Mouse (Mus musculus): ENCODE results near the gene Agpat4.

The Agpat4 gene

GRCm38 (mm10) chr17:12228001-12228400 lies 109.5 kb downstream of the Agpat4 start:
- DNase-seq (ENCODE audit: low spot score in 2 of 2), result no peak

- no peak for DNase-seq (ENCODE audit: low spot score in 2 of 2)
Measured at GRCm38 (mm10) chr17:12228471-12228870, 110.0 kb downstream of the Agpat4 start.

- DNase-seq (ENCODE audit: low spot score in 2 of 2), result no peak
Measured at GRCm38 (mm10) chr17:12229756-12230155, 111.3 kb downstream of the Agpat4 start.

- no peak for DNase-seq (ENCODE audit: low spot score in 2 of 2)
Measured at GRCm38 (mm10) chr17:12230167-12230566, 111.7 kb downstream of the Agpat4 start.

GRCm38 (mm10) chr17:12231087-12231486 lies 112.6 kb downstream of the Agpat4 start:
- no peak for DNase-seq (ENCODE audit: low spot score in 2 of 2)

- no peak for DNase-seq (ENCODE audit: low spot score in 2 of 2)
Measured at GRCm38 (mm10) chr17:12232724-12233123, 114.2 kb downstream of the Agpat4 start.

GRCm38 (mm10) chr17:12240701-12241100 lies 122.2 kb downstream of the Agpat4 start:
- DNase-seq (ENCODE audit: low spot score in 2 of 2), result no peak

GRCm38 (mm10) chr17:12249783-12250504 lies 131.4 kb downstream of the Agpat4 start:
- no peak for DNase-seq (ENCODE audit: low spot score in 2 of 2)

GRCm38 (mm10) chr17:12250581-12250980 lies 132.1 kb downstream of the Agpat4 start:
- no peak for DNase-seq (ENCODE audit: low spot score in 2 of 2)

GRCm38 (mm10) chr17:12256142-12256541 lies 137.6 kb downstream of the Agpat4 start:
- no peak for DNase-seq (ENCODE audit: low spot score in 2 of 2)

- no peak for DNase-seq (ENCODE audit: low spot score in 2 of 2)
Measured at GRCm38 (mm10) chr17:12258517-12258916, 140.0 kb downstream of the Agpat4 start.

GRCm38 (mm10) chr17:12259957-12260356 lies 141.5 kb downstream of the Agpat4 start:
- DNase-seq (ENCODE audit: low spot score in 2 of 2), result no peak

GRCm38 (mm10) chr17:12261376-12261775 lies 142.9 kb downstream of the Agpat4 start:
- no peak for DNase-seq (ENCODE audit: low spot score in 2 of 2)

- no peak for DNase-seq (ENCODE audit: low spot score in 2 of 2)
Measured at GRCm38 (mm10) chr17:12261887-12262286, 143.4 kb downstream of the Agpat4 start.

- DNase-seq (ENCODE audit: low spot score in 2 of 2), result no peak
Measured at GRCm38 (mm10) chr17:12262851-12263250, 144.3 kb downstream of the Agpat4 start.

- no peak for DNase-seq (ENCODE audit: low spot score in 2 of 2)
Measured at GRCm38 (mm10) chr17:12263787-12264186, 145.3 kb downstream of the Agpat4 start.

- no peak for DNase-seq (ENCODE audit: low spot score in 2 of 2)
Measured at GRCm38 (mm10) chr17:12264293-12264692, 145.8 kb downstream of the Agpat4 start.

- peak in 1 of 2 experiments; percentile 35 for DNase-seq (ENCODE audit: low spot score in 2 of 2)
Measured at GRCm38 (mm10) chr17:12265969-12266925, 147.7 kb downstream of the Agpat4 start.

- no peak for DNase-seq (ENCODE audit: low spot score in 2 of 2)
Measured at GRCm38 (mm10) chr17:12268091-12268490, 149.6 kb downstream of the Agpat4 start.

- no peak for DNase-seq (ENCODE audit: low spot score in 2 of 2)
Measured at GRCm38 (mm10) chr17:12268538-12268937, 150.0 kb downstream of the Agpat4 start.
